Mouse (Mus musculus) stomach, embryonic 15.5 days (tissue): ENCODE measurements around the gene Dis3l. TPM values are rescaled to one million over a fixed set of nuclear protein-coding genes. Genes with fewer than 3 reads are reported as not detected.
"Not testable (repeated sequence)": the region's sequence is repeated elsewhere in the genome, so short reads cannot be mapped to it uniquely, and the experiment has no call there.

Experiments used
- ATAC-seq: fragments of 200-750 bp; cut with Nextera tagmentation; 2 replicates; pipeline ENCODE4 v1.8.0; 2017; ENCODE audit warnings: low read depth, moderate number of reproducible peaks, moderate TSS enrichment; ENCODE audit not compliant: insufficient read depth, low FRiP score
- H3K27ac ChIP-seq: fragments of 300-500 bp; sonication (generic); 2 replicates; pipeline ENCODE4 v1.5.1; 2015; ENCODE audit warnings: mild to moderate bottlenecking, inconsistent platforms
- H3K27me3 ChIP-seq: fragments of 300-500 bp; sonication (generic); replicated peaks from 2 replicates; pipeline ENCODE4 v1.6.1; 2015; ENCODE audit warnings: inconsistent platforms
- H3K36me3 ChIP-seq: fragments of 300-500 bp; sonication (generic); 2 replicates; pipeline ENCODE4 v1.6.1; 2015; ENCODE audit warnings: inconsistent platforms
- H3K4me1 ChIP-seq: fragments of 300-500 bp; sonication (generic); 2 replicates; pipeline ENCODE4 v1.6.1; 2015; ENCODE audit warnings: inconsistent platforms
- H3K4me2 ChIP-seq: fragments of 300-500 bp; sonication (generic); 2 replicates; pipeline ENCODE4 v1.6.1; 2015; ENCODE audit warnings: mild to moderate bottlenecking, inconsistent platforms
- H3K4me3 ChIP-seq: fragments of 300-500 bp; sonication (generic); replicated peaks from 2 replicates; pipeline ENCODE4 v1.5.1; 2015; ENCODE audit warnings: inconsistent platforms
- H3K9ac ChIP-seq: fragments of 300-500 bp; sonication (generic); 2 replicates; pipeline ENCODE4 v1.6.1; 2015; ENCODE audit warnings: inconsistent platforms
- H3K9me3 ChIP-seq: fragments of 300-500 bp; sonication (generic); 2 replicates; pipeline ENCODE4 v1.6.1; 2016; ENCODE audit warnings: inconsistent platforms
- WGBS: fragments of 180-500 bp; shearing (Covaris S2); methylation state at CpG from one replicate; pipeline ENCODE4 v1.1.7; 2015; 5-methylcytosine and 5-hydroxymethylcytosine counted together
- polyA plus RNA-seq: library from polyadenylated mRNA; unstranded; fragments of >200 nt; fragmentation: Nextera tagmentation; extraction: Ambion mirVana; gene quantifications from 2 replicates; pipeline ENCODE4 v1.2.1, GENCODE M21; 2015

Gene Dis3l
- polyA plus RNA-seq, 1 experiment from 2014 or later = 17.9 TPM

DNA sequence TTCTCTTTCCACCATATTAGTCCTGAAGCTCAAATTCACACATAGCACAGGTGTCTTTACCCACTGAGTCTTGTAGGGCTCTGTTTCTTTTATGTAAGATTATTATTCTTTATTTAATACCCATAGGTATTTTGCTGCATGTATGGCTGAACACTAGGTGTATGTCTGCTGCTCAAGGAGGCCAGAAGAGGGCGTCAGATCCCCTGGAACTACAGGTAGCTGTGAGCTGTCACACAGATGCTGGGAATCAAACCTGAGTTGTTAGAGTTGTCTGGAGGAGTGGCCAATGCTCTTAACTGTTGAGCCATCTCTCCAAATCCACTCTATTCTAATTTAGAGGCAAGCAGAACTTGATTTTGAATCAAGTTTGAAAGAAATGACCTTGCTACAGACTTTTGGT lies 29.0 kb downstream of the Dis3l start:
- Histone ChIP-seq H3K27ac (no peak overlapping the region), H3K9me3 (no peaks in the 10 kb centered on the region), H3K27me3 (no peaks in the 10 kb centered on the region), H3K4me1 (no peaks in the 10 kb centered on the region), H3K4me3 (no peak overlapping the region), H3K4me2 (no peak overlapping the region), H3K9ac (no peak overlapping the region), H3K36me3 (peaks cover 13% of the 10 kb centered on the region)
- WGBS = 32% methylated on average over 1 of the region's 1 CpGs
- no peak for ATAC-seq

GRCm38 (mm10) chr9:64310996-64311785 lies 29.9 kb downstream of the Dis3l start:
- no peak overlapping the region for H3K4me3 ChIP-seq
- no peaks in the 10 kb centered on the region for H3K4me1 ChIP-seq
- H3K27me3 ChIP-seq = no peaks in the 10 kb centered on the region
- H3K9me3 ChIP-seq = no peaks in the 10 kb centered on the region
- H3K4me2 ChIP-seq = no peak overlapping the region
- H3K36me3 ChIP-seq = peaks cover 18% of the 10 kb centered on the region
- H3K9ac ChIP-seq = no peak overlapping the region
- H3K27ac ChIP-seq = no peak overlapping the region
- ATAC-seq = no peak
- 69% methylated on average over 16 of the region's 16 CpGs for WGBS

DNA sequence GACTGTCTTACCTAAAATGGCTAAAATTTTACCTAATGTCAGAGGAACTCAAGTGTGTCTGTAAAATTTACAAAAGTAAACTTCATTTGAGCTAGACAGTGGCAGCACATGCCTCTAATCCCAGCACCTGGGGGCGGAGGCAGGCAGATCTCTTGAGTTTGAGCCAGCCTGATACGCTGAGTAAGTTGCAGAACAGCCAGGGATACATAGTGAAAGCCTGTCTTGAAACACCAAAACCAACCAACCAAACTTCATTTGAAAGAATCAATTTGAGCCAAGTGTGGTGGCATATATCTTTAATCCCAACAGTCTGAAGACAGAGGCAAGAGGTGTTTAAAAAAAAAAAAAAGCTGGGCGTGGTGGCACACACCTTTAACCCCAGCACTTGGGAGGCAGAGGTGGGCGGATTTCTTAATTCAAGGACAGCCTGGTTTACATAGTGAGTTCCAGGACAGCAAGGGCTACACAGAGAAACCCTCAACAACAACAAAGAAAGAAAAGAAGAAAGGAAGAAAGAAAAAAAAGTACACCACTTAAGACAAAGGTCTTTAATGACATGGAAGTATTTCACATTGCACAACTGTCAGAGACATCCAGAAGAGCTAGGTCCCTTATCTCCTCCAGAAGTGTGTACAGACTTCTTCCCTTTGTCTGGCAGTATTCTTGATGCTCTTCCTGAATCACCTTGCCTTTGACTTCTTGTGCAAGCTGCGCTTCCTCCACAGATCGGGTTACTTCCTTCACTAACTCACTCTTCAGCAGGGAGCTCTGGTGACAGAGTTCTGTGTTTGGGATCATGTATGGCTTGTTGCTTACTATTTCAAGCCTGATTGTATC lies 34.4 kb downstream of the Dis3l start:
- no peak for ATAC-seq
- H3K27me3 ChIP-seq = no peaks in the 10 kb centered on the region
- no peaks in the 10 kb centered on the region for H3K4me1 ChIP-seq
- H3K27ac ChIP-seq = no peak overlapping the region
- no peaks in the 10 kb centered on the region for H3K9me3 ChIP-seq
- 81% methylated on average over 6 of the region's 6 CpGs for WGBS
- no peak overlapping the region for H3K4me3 ChIP-seq
- no peak overlapping the region for H3K4me2 ChIP-seq
- peaks cover 32% of the 10 kb centered on the region for H3K36me3 ChIP-seq
- H3K9ac ChIP-seq = no peak overlapping the region

DNA sequence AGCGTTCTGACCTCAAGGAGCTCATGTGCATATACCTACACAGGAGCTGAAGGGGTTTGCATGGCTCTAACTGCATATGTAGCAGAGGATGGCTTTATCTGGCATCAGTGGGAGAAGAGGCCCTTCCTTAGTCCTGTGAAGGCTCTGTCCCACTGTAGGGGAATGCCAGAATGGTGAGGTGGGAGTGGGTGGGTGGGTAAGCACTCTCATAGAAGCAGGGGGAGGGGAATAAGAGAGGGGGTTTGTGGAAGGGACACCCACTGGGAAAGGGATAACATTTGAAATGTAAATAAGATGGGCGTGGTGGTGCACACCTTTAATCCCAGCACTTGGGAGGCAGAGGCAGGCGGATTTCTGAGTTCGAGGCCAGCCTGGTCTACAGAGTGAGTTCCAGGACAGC lies 38.0 kb downstream of the Dis3l start:
- not testable (repeated sequence) for ATAC-seq, H3K4me1 ChIP-seq, H3K4me3 ChIP-seq, H3K9me3 ChIP-seq, H3K27me3 ChIP-seq, H3K27ac ChIP-seq, H3K9ac ChIP-seq, H3K4me2 ChIP-seq
- 89% methylated on average over 4 of the region's 4 CpGs for WGBS
- H3K36me3 ChIP-seq = peaks cover 37% of the 10 kb centered on the region

DNA sequence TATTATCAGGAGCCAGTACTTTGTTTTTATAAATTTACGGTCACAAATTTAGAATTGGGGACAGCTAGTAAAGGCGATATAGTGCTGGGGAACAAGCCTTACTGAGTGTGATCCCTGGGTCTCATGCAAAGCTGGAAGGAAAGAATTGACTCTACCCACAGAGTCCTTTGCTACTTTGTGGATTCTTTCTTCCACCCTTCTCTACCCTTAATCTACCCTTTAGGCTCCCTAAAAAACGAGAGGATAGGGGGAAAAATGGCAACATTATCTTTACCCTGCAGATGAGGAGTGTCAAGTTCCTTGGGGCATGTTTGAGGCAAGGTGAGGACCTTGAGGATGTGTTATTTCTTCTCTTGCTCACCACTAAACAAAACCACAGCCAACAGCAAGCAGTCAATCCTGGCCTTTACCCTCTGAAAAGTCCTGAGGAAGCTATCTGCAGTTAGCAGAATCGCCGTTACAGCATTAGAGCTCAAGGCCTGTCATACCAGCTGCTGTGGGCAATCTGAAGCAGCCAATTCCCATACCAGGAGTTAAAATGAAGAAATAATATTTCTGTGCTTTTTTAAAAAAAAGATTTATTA lies 58.6 kb downstream of the Dis3l start:
- Histone ChIP-seq H3K4me3 (peak overlapping the region; percentile 90), H3K9ac (peak overlapping the region; percentile 96), H3K4me2 (peak overlapping the region; percentile 67), H3K27ac (no peak overlapping the region), H3K27me3 (no peaks in the 10 kb centered on the region), H3K4me1 (peaks cover 9% of the 10 kb centered on the region; the same call in 1 of the 2 replicates), H3K36me3 (no peaks in the 10 kb centered on the region), H3K9me3 (no peaks in the 10 kb centered on the region)
- no peak for ATAC-seq
- WGBS = 41% methylated on average over 5 of the region's 5 CpGs

DNA sequence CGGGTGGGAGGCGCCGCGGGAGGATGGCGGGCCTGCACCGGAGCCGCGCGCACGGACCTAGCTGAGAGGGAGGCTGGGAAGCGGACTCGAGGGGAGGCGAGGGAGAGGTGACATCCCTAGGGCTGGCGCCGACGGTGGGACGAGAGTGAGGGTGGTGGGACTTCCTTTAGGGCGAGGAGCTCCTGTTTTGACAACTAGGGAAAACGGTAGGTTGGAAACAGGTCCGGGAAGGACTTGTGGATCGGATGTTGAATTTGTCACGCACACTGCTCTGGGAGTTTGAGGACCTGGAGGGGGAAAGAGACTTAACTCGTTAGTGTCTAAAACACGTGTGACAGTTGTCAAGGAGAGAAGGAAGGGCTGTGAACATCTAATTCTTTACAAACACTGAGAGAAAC lies 59.3 kb downstream of the Dis3l start:
- Histone ChIP-seq H3K4me1 (peaks cover 9% of the 10 kb centered on the region; the same call in 1 of the 2 replicates), H3K9ac (peak overlapping the region; percentile 96), H3K4me2 (peak overlapping the region; percentile 67), H3K4me3 (peak overlapping the region; percentile 90), H3K9me3 (no peaks in the 10 kb centered on the region), H3K27me3 (no peaks in the 10 kb centered on the region), H3K27ac (peak overlapping the region; percentile 93), H3K36me3 (no peaks in the 10 kb centered on the region)
- ATAC-seq = peak; percentile 90
- under 1% methylated on average over 24 of the region's 24 CpGs for WGBS

GRCm38 (mm10) chr9:64281105-64281780 lies 59.8 kb downstream of the Dis3l start, which contains the start of gene Tipin:
Gene Tipin, plus strand, starts transcription at chr9:64281581.
- peak; percentile 94 for ATAC-seq
- Histone ChIP-seq H3K27ac (peak within 1 kb of the TSS; percentile 93), H3K4me1 (peaks cover 9% of the 10 kb centered on the region; the same call in 1 of the 2 replicates), H3K27me3 (no peaks in the 10 kb centered on the region), H3K9me3 (no peaks in the 10 kb centered on the region), H3K36me3 (no peaks in the 10 kb centered on the region), H3K4me2 (peak within 1 kb of the TSS; percentile 67), H3K9ac (peak within 1 kb of the TSS; percentile 96), H3K4me3 (peak within 1 kb of the TSS; percentile 90)
- 2% methylated on average over 46 of the region's 46 CpGs for WGBS

DNA sequence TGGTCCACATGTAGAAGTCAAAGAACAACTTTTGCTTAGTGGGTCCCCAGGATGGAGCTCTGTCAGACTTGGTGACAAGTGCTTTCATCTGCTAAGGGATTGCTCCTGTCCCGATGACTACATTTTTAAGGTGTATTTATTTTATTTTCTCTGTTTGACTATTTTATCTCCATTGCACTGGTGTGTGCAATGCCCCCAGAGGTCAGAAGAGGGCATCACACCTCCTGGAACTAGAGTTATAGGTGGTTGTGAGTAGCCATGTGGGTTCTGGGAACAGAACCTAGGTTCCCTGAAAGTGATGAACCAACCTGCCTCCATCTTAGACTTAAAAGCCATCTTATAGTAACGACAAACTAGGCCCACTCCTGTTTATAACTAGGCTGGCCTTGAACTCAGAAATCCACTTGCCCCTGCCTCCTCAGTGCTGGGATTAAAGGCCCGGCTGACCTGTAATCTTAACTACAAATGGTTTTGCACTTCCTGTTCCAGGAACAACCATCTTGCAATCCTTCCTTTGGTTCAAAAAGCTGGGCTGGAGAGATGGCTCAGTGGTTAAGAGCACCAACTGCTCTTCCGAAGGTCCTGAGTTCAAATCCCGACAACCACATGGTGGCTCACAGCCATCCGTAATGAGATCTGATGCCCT lies 62.3 kb downstream of the Dis3l start:
- WGBS = 87% methylated on average over 6 of the region's 6 CpGs
- Histone ChIP-seq H3K27me3 (no peaks in the 10 kb centered on the region), H3K9me3 (no peaks in the 10 kb centered on the region), H3K4me3 (no peak overlapping the region), H3K4me2 (no peak overlapping the region), H3K9ac (no peak overlapping the region), H3K27ac (no peak overlapping the region), H3K36me3 (no peaks in the 10 kb centered on the region), H3K4me1 (peaks cover 9% of the 10 kb centered on the region; the same call in 1 of the 2 replicates)
- ATAC-seq = no peak

DNA sequence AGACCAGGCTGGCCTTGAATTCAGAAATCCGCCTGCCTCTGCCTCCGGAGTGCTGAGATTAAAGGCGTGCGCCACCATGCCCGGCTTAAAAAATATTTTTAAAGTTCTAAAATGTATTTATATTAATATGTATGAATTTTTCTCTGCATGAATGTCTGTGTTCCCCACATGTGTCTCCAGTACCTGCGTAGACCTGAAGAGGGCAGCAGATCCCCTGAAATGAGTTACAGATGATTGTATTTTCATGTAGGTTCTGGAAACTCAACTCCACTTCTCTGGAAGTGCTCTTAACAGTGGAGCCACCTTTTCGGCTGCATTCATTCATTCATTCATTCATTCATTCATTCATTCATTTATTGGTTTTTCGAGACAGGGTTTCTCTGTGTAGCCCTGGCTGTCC lies 63.4 kb downstream of the Dis3l start:
- ATAC-seq = no peak

DNA sequence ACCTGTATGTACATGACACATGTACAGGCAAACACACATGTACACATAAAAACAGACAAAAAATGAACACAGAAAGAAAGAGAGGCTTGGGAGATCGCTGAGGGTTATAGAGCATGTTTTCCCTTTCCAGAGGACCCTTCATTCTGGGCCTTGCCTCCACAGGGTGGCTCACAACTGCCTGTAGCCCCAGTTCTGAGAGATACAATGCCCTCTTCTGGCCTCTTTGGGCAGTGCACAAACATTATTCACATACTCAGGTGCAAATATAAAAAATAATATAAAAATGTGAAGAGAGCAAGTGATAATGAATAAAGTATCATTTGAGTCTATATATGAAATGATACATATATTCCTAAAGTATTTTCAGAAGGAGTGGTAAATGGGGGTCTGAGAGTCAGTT lies 66.2 kb downstream of the Dis3l start:
- Histone ChIP-seq H3K27ac (no peak overlapping the region), H3K4me1 (no peaks in the 10 kb centered on the region), H3K4me2 (no peak overlapping the region), H3K9me3 (no peaks in the 10 kb centered on the region), H3K27me3 (no peaks in the 10 kb centered on the region), H3K4me3 (no peak overlapping the region), H3K9ac (no peak overlapping the region), H3K36me3 (no peaks in the 10 kb centered on the region)
- ATAC-seq = no peak
- 72% methylated on average over 1 of the region's 1 CpGs for WGBS

More for the DNA sequence above, 63.4 kb downstream of the Dis3l start:
- Histone ChIP-seq H3K9me3 (no peaks in the 10 kb centered on the region), H3K4me2 (no peak overlapping the region), H3K4me3 (no peak overlapping the region), H3K9ac (no peak overlapping the region), H3K27me3 (no peaks in the 10 kb centered on the region), H3K36me3 (no peaks in the 10 kb centered on the region), H3K27ac (no peak overlapping the region), H3K4me1 (peaks cover 9% of the 10 kb centered on the region; the same call in 1 of the 2 replicates)
- 63% methylated on average over 8 of the region's 8 CpGs for WGBS

GRCm38 (mm10) chr9:64274291-64274690 lies 66.8 kb downstream of the Dis3l start:
- H3K9me3 ChIP-seq = no peaks in the 10 kb centered on the region
- WGBS = 74% methylated on average over 4 of the region's 4 CpGs

More at GRCm38 (mm10) chr9:64274291-64274690, 66.8 kb downstream of the Dis3l start:
- Histone ChIP-seq H3K27ac (no peak overlapping the region), H3K4me3 (no peak overlapping the region), H3K9ac (no peak overlapping the region), H3K4me1 (no peaks in the 10 kb centered on the region), H3K4me2 (no peak overlapping the region), H3K36me3 (no peaks in the 10 kb centered on the region), H3K27me3 (no peaks in the 10 kb centered on the region)
- no peak for ATAC-seq
